Mouse (Mus musculus) induced T-regulatory cell, adult 2 months (primary cell): Measurements from ENCODE around the gene Anapc13.
A peak's percentile ranks its signal among the peaks of the same experiment; 100 is the strongest.

ENCODE experiments used
- DNase-seq: peaks from one replicate; pipeline ENCODE4 v3.0.0-alpha.2; 2012; ENCODE audit warnings: low read depth

Gene Anapc13

GRCm38 (mm10) chr9:102625983-102626838, at the start of gene Anapc13, which contains the start of gene Cep63:
Anapc13 (plus strand) TSS chr9:102626296.
Cep63 (minus strand) TSS chr9:102626534.
- peak; percentile 99 for DNase-seq

GRCm38 (mm10) chr9:102577480-102577879, 48.6 kb upstream of the Anapc13 start:
- DNase-seq: peak; percentile 74

GRCm38 (mm10) chr9:102581921-102582469, 44.1 kb upstream of the Anapc13 start:
- no peak for DNase-seq

- DNase-seq: peak; percentile 27
Observed at GRCm38 (mm10) chr9:102587347-102587746, 38.7 kb upstream of the Anapc13 start.

GRCm38 (mm10) chr9:102594667-102595393, 31.3 kb upstream of the Anapc13 start:
- DNase-seq: no peak

- DNase-seq: no peak
Observed at GRCm38 (mm10) chr9:102595662-102596436, 30.2 kb upstream of the Anapc13 start.

GRCm38 (mm10) chr9:102601187-102601586, 24.9 kb upstream of the Anapc13 start:
- DNase-seq: no peak

GRCm38 (mm10) chr9:102601666-102602065, 24.4 kb upstream of the Anapc13 start:
- DNase-seq: no peak

- DNase-seq: no peak
Observed at GRCm38 (mm10) chr9:102605162-102605561, 20.9 kb upstream of the Anapc13 start.

- peak; percentile 21 for DNase-seq
Observed at GRCm38 (mm10) chr9:102607471-102607870, 18.6 kb upstream of the Anapc13 start.

- DNase-seq: no peak
Observed at GRCm38 (mm10) chr9:102609221-102609620, 16.9 kb upstream of the Anapc13 start.

GRCm38 (mm10) chr9:102615071-102615470, 11.0 kb upstream of the Anapc13 start:
- no peak for DNase-seq

- DNase-seq: no peak
Observed at GRCm38 (mm10) chr9:102616267-102616666, 9.8 kb upstream of the Anapc13 start.

- no peak for DNase-seq
Observed at GRCm38 (mm10) chr9:102621385-102621784, 4.7 kb upstream of the Anapc13 start.

GRCm38 (mm10) chr9:102622192-102622857, 3.8 kb upstream of the Anapc13 start:
- DNase-seq: peak; percentile 85

GRCm38 (mm10) chr9:102622876-102623275, 3.2 kb upstream of the Anapc13 start:
- no peak for DNase-seq

GRCm38 (mm10) chr9:102623581-102623980, 2.5 kb upstream of the Anapc13 start:
- no peak for DNase-seq

- DNase-seq: peak; percentile 82
Observed at GRCm38 (mm10) chr9:102625401-102625982, 604 bp upstream of the Anapc13 start.

GRCm38 (mm10) chr9:102626839-102627225, 736 bp downstream of the Anapc13 start:
- DNase-seq: no peak

- no peak for DNase-seq
Observed at GRCm38 (mm10) chr9:102627442-102627841, 1.3 kb downstream of the Anapc13 start.

GRCm38 (mm10) chr9:102629052-102629451, 3.0 kb downstream of the Anapc13 start:
- no peak for DNase-seq
